Mouse (Mus musculus): Measurements from ENCODE around the gene Cd300lg. TPM values are rescaled to one million over a fixed set of nuclear protein-coding genes. Genes with fewer than 3 reads are reported as not detected.
A peak's percentile ranks its signal among the peaks of the same experiment; 100 is the strongest.

Cd300lg gene
- total and polyA plus RNA-seq, 2 experiments from 2014 or later, result 0.30 to 0.86 TPM

- no peak overlapping the region for H3K4me2 ChIP-seq (ENCODE audit: low read depth)
- no peaks in the 10 kb centered on the region for H3K4me1 ChIP-seq (ENCODE audit: insufficient read depth)
- H3K9ac ChIP-seq, result no peak overlapping the region
- H3K27ac ChIP-seq (ENCODE audit: low read depth, low read length), result no peak overlapping the region
- WGBS, result 21% methylated on average over 17 of the region's 17 CpGs
- ATAC-seq (peak; percentile 54; the same call in 1 of the 2 replicates), DNase-seq (peak; percentile 85)
- TF ChIP-seq CTCF (IDR thresholded peaks at IDR 0.05; ENCODE audit: low read depth), result peak; percentile 87
- no peaks in the 10 kb centered on the region for H3K9me3 ChIP-seq (ENCODE audit: low read length)
- H3K36me3 ChIP-seq (ENCODE audit: insufficient read depth), result no peaks in the 10 kb centered on the region
- peaks cover 31% of the 10 kb centered on the region for H3K27me3 ChIP-seq (ENCODE audit: insufficient read depth, low read length)
- H3K4me3 ChIP-seq (ENCODE audit: low read depth, low read length), result no peak overlapping the region
Observed at GRCm38 (mm10) chr11:102102485-102103258, 61.4 kb downstream of the Cd300lg start.

Other genes with a start within 250 kb of the Cd300lg start
- gene Meox1, start 147.1 kb upstream of the Cd300lg start, total RNA-seq (2014; rRNA removed), result 1.1 and 2.0 TPM in 2 replicates
- 0.58 and 0.68 TPM in 2 replicates for gene Meox1, start 147.1 kb upstream of the Cd300lg start, polyA plus RNA-seq (2015; fragmentation: Nextera tagmentation; extraction: Ambion mirVana)
- 0.31 TPM in 1 of 2 replicates, not detected in the other for gene Sost, start 74.5 kb upstream of the Cd300lg start, total RNA-seq (2014; rRNA removed)
- not detected in 2 replicates for gene Sost, start 74.5 kb upstream of the Cd300lg start, polyA plus RNA-seq (2015; fragmentation: Nextera tagmentation; extraction: Ambion mirVana)
- not detected in 2 replicates for gene Cfap97d1, start 57.2 kb upstream of the Cd300lg start, total RNA-seq (2014; rRNA removed)
- gene Cfap97d1, start 57.2 kb upstream of the Cd300lg start, polyA plus RNA-seq (2015; fragmentation: Nextera tagmentation; extraction: Ambion mirVana), result not detected in 2 replicates
- gene Dusp3, start 54.5 kb upstream of the Cd300lg start, total RNA-seq (2014; rRNA removed), result 32.8 and 35.5 TPM in 2 replicates
- gene Dusp3, start 54.5 kb upstream of the Cd300lg start, polyA plus RNA-seq (2015; fragmentation: Nextera tagmentation; extraction: Ambion mirVana), result 25.1 and 31.0 TPM in 2 replicates
- gene Mpp3, start 13.0 kb upstream of the Cd300lg start, total RNA-seq (2014; rRNA removed), result 56.6 and 60.3 TPM in 2 replicates
- 45.5 and 46.4 TPM in 2 replicates for gene Mpp3, start 13.0 kb upstream of the Cd300lg start, polyA plus RNA-seq (2015; fragmentation: Nextera tagmentation; extraction: Ambion mirVana)
- gene Mpp2, start 47.0 kb downstream of the Cd300lg start, total RNA-seq (2014; rRNA removed), result 27.3 and 28.3 TPM in 2 replicates
- 14.1 and 21.4 TPM in 2 replicates for gene Mpp2, start 47.0 kb downstream of the Cd300lg start, polyA plus RNA-seq (2015; fragmentation: Nextera tagmentation; extraction: Ambion mirVana)
- not detected in 2 replicates for gene Ppy, start 59.8 kb downstream of the Cd300lg start, total RNA-seq (2014; rRNA removed)
- gene Ppy, start 59.8 kb downstream of the Cd300lg start, polyA plus RNA-seq (2015; fragmentation: Nextera tagmentation; extraction: Ambion mirVana), result not detected in 2 replicates
- not detected in 2 replicates for gene Pyy, start 66.3 kb downstream of the Cd300lg start, total RNA-seq (2014; rRNA removed)
- not detected in 2 replicates for gene Pyy, start 66.3 kb downstream of the Cd300lg start, polyA plus RNA-seq (2015; fragmentation: Nextera tagmentation; extraction: Ambion mirVana)
- 0.14 and 0.15 TPM in 2 replicates for gene Nags, start 104.0 kb downstream of the Cd300lg start, total RNA-seq (2014; rRNA removed)
- 0.28 and 0.35 TPM in 2 replicates for gene Nags, start 104.0 kb downstream of the Cd300lg start, polyA plus RNA-seq (2015; fragmentation: Nextera tagmentation; extraction: Ambion mirVana)
- gene Tmem101, start 114.9 kb downstream of the Cd300lg start, total RNA-seq (2014; rRNA removed), result 42.1 and 44.4 TPM in 2 replicates
- gene Tmem101, start 114.9 kb downstream of the Cd300lg start, polyA plus RNA-seq (2015; fragmentation: Nextera tagmentation; extraction: Ambion mirVana), result 34.1 and 38.2 TPM in 2 replicates
- gene Lsm12, start 143.8 kb downstream of the Cd300lg start, total RNA-seq (2014; rRNA removed), result 76.7 and 86.4 TPM in 2 replicates
- 145 and 154 TPM in 2 replicates for gene Lsm12, start 143.8 kb downstream of the Cd300lg start, polyA plus RNA-seq (2015; fragmentation: Nextera tagmentation; extraction: Ambion mirVana)
- gene G6pc3, start 148.1 kb downstream of the Cd300lg start, total RNA-seq (2014; rRNA removed), result 27.3 and 32.1 TPM in 2 replicates
- 27.4 and 32.0 TPM in 2 replicates for gene G6pc3, start 148.1 kb downstream of the Cd300lg start, polyA plus RNA-seq (2015; fragmentation: Nextera tagmentation; extraction: Ambion mirVana)
- 170 and 209 TPM in 2 replicates for gene Hdac5, start 188.7 kb downstream of the Cd300lg start, total RNA-seq (2014; rRNA removed)
- 67.1 and 69.4 TPM in 2 replicates for gene Hdac5, start 188.7 kb downstream of the Cd300lg start, polyA plus RNA-seq (2015; fragmentation: Nextera tagmentation; extraction: Ambion mirVana)
- 0.62 and 1.0 TPM in 2 replicates for gene BC030867, start 207.4 kb downstream of the Cd300lg start, total RNA-seq (2014; rRNA removed)
- gene BC030867, start 207.4 kb downstream of the Cd300lg start, polyA plus RNA-seq (2015; fragmentation: Nextera tagmentation; extraction: Ambion mirVana), result 1.5 and 1.6 TPM in 2 replicates
- gene Asb16, start 227.2 kb downstream of the Cd300lg start, total RNA-seq (2014; rRNA removed), result 0.54 and 1.4 TPM in 2 replicates
- 0.11 TPM in 1 of 2 replicates, not detected in the other for gene Asb16, start 227.2 kb downstream of the Cd300lg start, polyA plus RNA-seq (2015; fragmentation: Nextera tagmentation; extraction: Ambion mirVana)
- 72.5 and 77.4 TPM in 2 replicates for gene Tmub2, start 243.4 kb downstream of the Cd300lg start, total RNA-seq (2014; rRNA removed)
- 63.0 and 67.0 TPM in 2 replicates for gene Tmub2, start 243.4 kb downstream of the Cd300lg start, polyA plus RNA-seq (2015; fragmentation: Nextera tagmentation; extraction: Ambion mirVana)

Data from forebrain, postnatal 0 days (tissue).